Mouse (Mus musculus): ENCODE measurements around the gene AL607142.1.

AL607142.1 gene

DNA sequence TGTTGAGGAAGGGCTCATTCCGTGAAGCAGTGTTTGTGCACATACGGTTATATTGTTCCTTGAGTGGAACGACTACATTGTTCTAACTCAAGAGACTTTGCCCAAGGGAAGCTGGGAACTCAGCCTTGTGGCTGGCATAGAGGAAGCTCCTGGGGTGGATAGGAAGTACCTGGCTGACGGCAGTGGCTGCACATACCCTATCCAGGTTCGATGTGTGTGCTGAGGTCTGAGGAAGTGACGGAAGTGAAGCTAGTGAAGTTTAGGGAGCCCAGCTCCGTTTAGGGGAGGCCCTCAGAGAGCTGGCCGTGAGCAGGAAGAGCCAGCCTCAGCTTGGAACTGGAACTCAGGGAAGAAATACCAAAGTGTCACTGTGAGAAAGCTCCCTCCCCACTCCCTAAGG, 43.0 kb downstream of the AL607142.1 start:
- DNase-seq = no peak

DNA sequence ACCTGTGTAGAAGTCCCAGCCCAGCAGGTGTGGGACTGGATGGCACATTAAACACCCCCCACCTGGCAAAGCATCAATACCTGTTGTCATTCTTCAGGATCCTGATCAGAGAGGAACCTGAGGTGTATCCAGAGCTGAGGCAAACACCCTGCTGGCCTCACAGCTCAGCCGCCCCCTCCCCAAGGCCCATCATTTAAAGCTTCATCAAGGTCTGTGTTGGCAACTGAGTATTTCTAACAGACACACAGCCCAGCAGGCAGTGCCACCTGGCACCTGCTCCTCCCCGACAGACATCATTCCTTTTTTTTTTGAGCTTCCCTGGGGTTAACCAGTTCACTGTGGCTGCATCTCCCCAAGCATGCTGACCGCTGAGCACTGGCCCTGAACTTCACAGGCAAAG, 50.7 kb downstream of the AL607142.1 start:
- DNase-seq = no peak

DNA sequence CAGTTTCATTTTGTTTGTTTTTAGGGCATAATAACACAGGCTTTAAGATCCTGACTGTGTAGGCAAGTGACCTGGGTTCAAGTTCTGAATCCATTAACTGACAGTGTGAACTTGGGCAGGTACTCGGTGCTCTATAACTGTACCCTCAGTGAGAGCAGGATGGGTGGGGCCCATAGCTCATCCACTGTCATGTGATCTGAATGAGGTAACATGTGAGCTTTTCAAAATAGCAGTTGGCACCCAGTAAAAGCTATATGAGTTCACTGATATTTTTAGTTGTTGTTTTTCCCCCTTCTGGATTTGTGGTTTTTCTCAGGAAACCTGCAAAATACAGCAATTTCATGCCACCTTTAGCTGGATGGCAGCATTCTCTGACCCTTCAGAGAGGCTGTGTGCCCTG, 51.5 kb downstream of the AL607142.1 start:
- DNase-seq = no peak

DNA sequence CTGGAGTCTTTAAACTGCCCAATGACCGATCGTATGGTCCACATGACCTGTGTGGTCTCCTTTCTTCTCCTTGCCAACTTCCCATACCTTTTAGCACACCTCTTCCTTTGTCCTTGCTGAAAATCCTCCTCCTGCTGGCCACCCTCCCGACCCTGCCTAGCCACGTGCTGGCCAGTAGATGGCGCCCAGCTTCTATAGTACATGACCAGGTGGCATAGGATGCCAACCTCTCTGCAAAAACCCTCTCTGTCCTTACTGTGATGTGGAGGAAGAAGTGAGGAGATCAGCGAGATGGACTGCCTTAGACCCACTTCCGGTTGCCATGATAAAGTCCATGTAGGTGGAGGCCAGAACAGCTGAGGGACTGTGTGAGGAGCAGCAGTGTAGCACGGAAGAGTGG, 55.5 kb downstream of the AL607142.1 start:
- DNase-seq = peak; percentile 79

DNA sequence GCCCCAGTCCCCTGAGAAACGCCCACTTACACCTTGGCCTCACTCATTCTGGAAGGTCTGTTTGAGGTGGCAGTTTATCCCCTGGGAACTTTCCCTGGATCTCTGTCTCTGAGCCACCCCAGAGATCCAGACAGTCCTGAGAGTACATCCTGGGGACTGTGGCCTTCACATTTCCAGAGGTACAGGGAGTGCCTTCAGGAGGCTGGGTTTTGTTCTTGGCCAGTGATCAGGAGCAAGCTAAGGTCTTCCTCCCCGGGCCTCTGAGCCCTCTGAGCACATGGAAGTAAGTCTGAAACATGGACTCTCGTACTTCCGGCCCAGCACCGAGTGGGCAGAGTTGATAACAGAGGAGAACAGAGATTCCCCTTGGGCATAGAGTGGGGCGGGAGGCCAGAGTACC, 59.9 kb downstream of the AL607142.1 start:
- DNase-seq = no peak

GRCm38 (mm10) chr4:120126047-120126446, 61.3 kb downstream of the AL607142.1 start:
- no peak for DNase-seq

DNA sequence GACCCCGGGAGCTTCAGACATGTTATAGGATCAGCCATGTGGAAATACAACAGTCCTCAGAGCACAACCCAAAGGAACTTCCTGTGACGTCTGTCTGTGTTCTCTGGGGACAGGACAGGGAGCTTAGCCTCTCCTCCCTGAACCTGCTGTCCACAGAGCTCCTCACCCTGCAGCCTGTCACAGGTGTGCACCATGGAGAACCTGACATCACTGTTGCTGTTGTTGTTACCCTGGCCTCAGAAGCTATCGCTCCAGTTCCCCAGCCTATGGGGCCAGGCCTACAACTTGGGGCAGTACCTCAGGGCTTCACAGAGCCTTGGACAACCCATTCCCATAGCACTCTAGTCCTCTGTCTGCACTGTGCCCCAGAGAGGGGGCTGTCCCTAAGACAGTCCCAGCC, 62.5 kb downstream of the AL607142.1 start:
- no peak for DNase-seq

GRCm38 (mm10) chr4:120128033-120128432, 63.2 kb downstream of the AL607142.1 start:
- DNase-seq = no peak

GRCm38 (mm10) chr4:120129233-120129885, 64.6 kb downstream of the AL607142.1 start:
- peak; percentile 75 for DNase-seq

- no peak for DNase-seq
Observed at GRCm38 (mm10) chr4:120130926-120131325, 66.1 kb downstream of the AL607142.1 start.

GRCm38 (mm10) chr4:120131441-120132220, 66.8 kb downstream of the AL607142.1 start:
- no peak for DNase-seq

- DNase-seq = no peak
Observed at GRCm38 (mm10) chr4:120134223-120134622, 69.4 kb downstream of the AL607142.1 start.

DNA sequence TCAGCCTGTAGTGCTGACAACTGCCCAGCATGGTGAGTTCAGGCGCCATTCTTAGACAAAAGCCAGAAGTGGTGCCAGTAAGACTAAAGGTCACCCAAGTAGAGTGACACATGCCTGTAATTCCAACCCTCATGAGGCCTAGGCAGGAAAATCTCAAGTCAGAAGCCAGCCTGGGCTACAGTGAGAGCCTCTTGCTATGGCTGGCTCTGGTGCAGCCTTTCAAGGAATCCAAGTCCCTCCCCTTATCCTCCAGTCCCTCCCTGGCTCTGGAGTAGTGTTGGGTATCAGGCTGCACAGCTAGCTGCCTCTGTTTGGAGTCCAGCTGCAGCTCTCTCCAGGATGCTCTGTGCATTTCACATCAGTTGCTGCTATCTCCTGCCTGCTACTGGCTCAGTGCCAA, 77.0 kb downstream of the AL607142.1 start:
- DNase-seq = no peak

DNA sequence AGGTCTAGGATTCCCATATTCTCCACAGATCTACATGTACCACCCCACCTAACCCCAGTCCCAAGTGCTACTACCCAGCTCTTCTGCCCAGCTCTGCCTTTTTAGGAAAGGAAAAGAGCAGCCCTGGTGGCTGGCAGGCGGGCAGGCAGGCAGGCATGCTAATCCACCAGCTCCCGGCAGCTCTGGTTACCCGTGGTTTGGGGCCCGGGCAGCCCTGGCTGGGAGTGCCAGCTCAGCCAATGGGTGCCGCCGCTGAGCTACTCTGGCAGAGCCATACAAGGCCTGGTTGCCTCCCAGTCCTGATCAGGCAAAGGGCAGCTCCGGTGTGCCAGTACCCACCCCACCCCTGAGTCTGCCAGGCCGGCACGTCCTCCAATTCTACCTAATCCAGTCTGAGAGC, 78.1 kb downstream of the AL607142.1 start:
- no peak for DNase-seq
